Mouse (Mus musculus) heart, postnatal 0 days (tissue): ENCODE data around the gene Crabp1. TPM values are rescaled to one million over a fixed set of nuclear protein-coding genes. Genes with fewer than 3 reads are reported as not detected.

Experiments
- ATAC-seq: fragments of 200-750 bp; cut with Nextera tagmentation; 2 replicates; pipeline ENCODE4 v1.8.0; 2017; ENCODE audit warnings: low read depth, moderate number of reproducible peaks, moderate library complexity; ENCODE audit not compliant: insufficient read depth
- DNase-seq: peaks from one replicate; pipeline ENCODE4 v3.0.0-alpha.2; 2016; ENCODE audit warnings: low spot score
- H3K27ac ChIP-seq: fragments of 300-500 bp; sonication (generic); 2 replicates; pipeline ENCODE4 v1.5.1; 2014; ENCODE audit warnings: low read depth, mild to moderate bottlenecking
- H3K27me3 ChIP-seq: fragments of 300-500 bp; sonication (generic); 2 replicates; pipeline ENCODE4 v1.6.1; 2014; ENCODE audit warnings: low read length, mixed read lengths; ENCODE audit not compliant: control insufficient read depth, insufficient read depth
- H3K36me3 ChIP-seq: fragments of 300-500 bp; sonication (generic); replicated peaks from 2 replicates; pipeline ENCODE4 v1.6.1; 2014; ENCODE audit warnings: low read length, mixed read lengths; ENCODE audit not compliant: control insufficient read depth, insufficient read depth
- H3K4me1 ChIP-seq: fragments of 300-500 bp; sonication (generic); 2 replicates; pipeline ENCODE4 v1.6.1; 2014; ENCODE audit warnings: antibody characterized with exemption; ENCODE audit not compliant: control insufficient read depth, insufficient read depth
- H3K4me2 ChIP-seq: fragments of 300-500 bp; sonication (generic); 2 replicates; pipeline ENCODE4 v1.6.1; 2014; ENCODE audit warnings: low read depth, mild to moderate bottlenecking, low read length, moderate library complexity
- H3K4me3 ChIP-seq: fragments of 300-500 bp; sonication (generic); 2 replicates; pipeline ENCODE4 v1.5.1; 2014; ENCODE audit warnings: low read depth, low read length
- H3K9ac ChIP-seq: fragments of 300-500 bp; sonication (generic); replicated peaks from 2 replicates; pipeline ENCODE4 v1.6.1; 2014; ENCODE audit warnings: low read depth, low read length, mixed read lengths
- H3K9me3 ChIP-seq: fragments of 300-500 bp; sonication (generic); replicated peaks from 2 replicates; pipeline ENCODE4 v1.6.1; 2016; ENCODE audit warnings: low read length; ENCODE audit not compliant: control insufficient read depth
- CTCF ChIP-seq: IDR thresholded peaks from 2 replicates; pipeline ENCODE4 v1.5.1; 2016; ENCODE audit warnings: antibody characterized with exemption, control low read depth, low read depth
- EP300 ChIP-seq: IDR thresholded peaks from 2 replicates; pipeline ENCODE4 v1.6.1; 2016; ENCODE audit warnings: antibody characterized with exemption, low read depth
- WGBS: fragments of 180-500 bp; shearing (Covaris S2); extraction: QIAGEN DNeasy Blood & Tissue Kit; methylation state at CpG from one replicate; pipeline ENCODE4 v1.1.7; 2014; 5-methylcytosine and 5-hydroxymethylcytosine counted together
- polyA plus RNA-seq: library from polyadenylated mRNA; unstranded; fragments of >200 nt; fragmentation: Nextera tagmentation; extraction: Ambion mirVana; gene quantifications from 2 replicates; pipeline ENCODE4 v1.2.1, GENCODE M21; 2015
- total RNA-seq: library from RNA; depleted of rRNA; stranded (reverse); fragments of >200 nt; gene quantifications from 2 replicates; pipeline ENCODE4 v1.2.3, GENCODE M21; 2014; ENCODE audit warnings: low replicate concordance

Crabp1 gene
- total and polyA plus RNA-seq, 2 experiments from 2014 or later = 0.34 TPM; not detected in 1

- DNase-seq (peak; percentile 57), ATAC-seq (no peak)
- peaks cover 4% of the 10 kb centered on the region; the same call in 1 of the 2 replicates for H3K4me1 ChIP-seq
These were observed 26.2 kb upstream of the Crabp1 start for GRCm38 (mm10) chr9:54738376-54738775.

GRCm38 (mm10) chr9:54743891-54744290 is 20.7 kb upstream of the Crabp1 start:
- H3K4me2 ChIP-seq = no peak overlapping the region
- H3K27me3 ChIP-seq = no peaks in the 10 kb centered on the region
- no peak overlapping the region for H3K9ac ChIP-seq
- ATAC-seq (no peak), DNase-seq (no peak)
- no peaks in the 10 kb centered on the region for H3K9me3 ChIP-seq
- no peak for TF ChIP-seq CTCF
- TF ChIP-seq EP300 = no peak
- H3K4me3 ChIP-seq = no peak overlapping the region
- WGBS = 67% methylated on average over 4 of the region's 4 CpGs
- no peaks in the 10 kb centered on the region for H3K4me1 ChIP-seq
- H3K27ac ChIP-seq = no peak overlapping the region
- H3K36me3 ChIP-seq = no peaks in the 10 kb centered on the region

More at GRCm38 (mm10) chr9:54738376-54738775, 26.2 kb upstream of the Crabp1 start:
- H3K9me3 ChIP-seq = no peaks in the 10 kb centered on the region
- TF ChIP-seq EP300 (no peak), CTCF (peak; percentile 85)
- no peaks in the 10 kb centered on the region for H3K27me3 ChIP-seq
- no peak overlapping the region for H3K4me2 ChIP-seq
- H3K9ac ChIP-seq = no peak overlapping the region
- no peak overlapping the region for H3K4me3 ChIP-seq
- WGBS = 30% methylated on average over 3 of the region's 3 CpGs
- H3K36me3 ChIP-seq = no peaks in the 10 kb centered on the region
- H3K27ac ChIP-seq = no peak overlapping the region

DNA sequence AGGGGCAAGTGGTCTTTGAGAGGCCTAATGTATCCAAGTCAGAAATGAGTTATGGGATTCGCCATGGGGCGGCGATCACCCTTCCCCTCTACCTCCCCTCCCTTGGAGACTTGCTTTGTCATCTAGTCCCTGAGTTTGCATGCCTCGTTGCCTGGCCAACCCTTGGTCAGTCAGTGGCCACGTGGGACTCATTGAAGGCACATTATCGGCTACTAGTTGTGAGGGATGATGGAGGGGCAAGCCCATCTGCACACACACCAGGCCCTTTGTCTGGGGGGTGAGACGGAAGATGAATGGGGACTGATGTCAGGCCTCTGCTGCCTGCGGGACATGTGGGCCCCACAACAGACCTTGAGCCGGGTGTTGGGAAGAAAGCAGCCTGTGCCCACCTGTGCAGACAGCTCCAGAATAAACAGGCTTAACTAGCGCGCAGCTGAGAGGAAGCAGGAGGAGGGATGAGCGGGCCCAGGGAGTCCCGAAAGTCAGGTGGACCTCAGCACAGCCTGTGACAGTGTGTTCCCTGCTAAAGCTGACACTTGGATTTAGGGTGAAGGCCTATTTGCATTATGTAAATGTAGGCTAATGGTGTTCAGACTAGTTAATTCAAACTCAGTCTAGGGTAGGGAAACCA is 18.7 kb upstream of the Crabp1 start:
- DNase-seq (no peak), ATAC-seq (no peak)
- no peak overlapping the region for H3K27ac ChIP-seq
- WGBS = 80% methylated on average over 13 of the region's 13 CpGs
- H3K9me3 ChIP-seq = no peaks in the 10 kb centered on the region
- H3K4me3 ChIP-seq = no peak overlapping the region
- TF ChIP-seq CTCF (no peak), EP300 (no peak)
- no peaks in the 10 kb centered on the region for H3K4me1 ChIP-seq
- H3K9ac ChIP-seq = no peak overlapping the region
- no peaks in the 10 kb centered on the region for H3K36me3 ChIP-seq
- H3K4me2 ChIP-seq = no peak overlapping the region
- H3K27me3 ChIP-seq = no peaks in the 10 kb centered on the region

GRCm38 (mm10) chr9:54750215-54750981 is 14.2 kb upstream of the Crabp1 start:
- H3K36me3 ChIP-seq = no peaks in the 10 kb centered on the region
- no peaks in the 10 kb centered on the region for H3K4me1 ChIP-seq
- H3K4me2 ChIP-seq = no peak overlapping the region
- no peak overlapping the region for H3K27ac ChIP-seq
- TF ChIP-seq EP300 (no peak), CTCF (no peak)
- no peak for DNase-seq
- H3K27me3 ChIP-seq = peaks cover 6% of the 10 kb centered on the region; the same call in 1 of the 2 replicates
- H3K4me3 ChIP-seq = no peak overlapping the region
- H3K9me3 ChIP-seq = no peaks in the 10 kb centered on the region
- WGBS = 79% methylated on average over 7 of the region's 7 CpGs
- ATAC-seq = no peak
- no peak overlapping the region for H3K9ac ChIP-seq

GRCm38 (mm10) chr9:54751684-54752083 is 12.9 kb upstream of the Crabp1 start:
- Histone ChIP-seq H3K27me3 (peaks cover 6% of the 10 kb centered on the region; the same call in 1 of the 2 replicates), H3K36me3 (no peaks in the 10 kb centered on the region), H3K9me3 (no peaks in the 10 kb centered on the region), H3K4me2 (no peak overlapping the region), H3K27ac (no peak overlapping the region), H3K4me1 (no peaks in the 10 kb centered on the region), H3K4me3 (no peak overlapping the region), H3K9ac (no peak overlapping the region)
- DNase-seq (no peak), ATAC-seq (no peak)
- TF ChIP-seq EP300 (no peak), CTCF (no peak)
- 87% methylated on average over 2 of the region's 2 CpGs for WGBS
